Mouse (Mus musculus): ENCODE data around the gene Nradd. TPM values are rescaled to one million over a fixed set of nuclear protein-coding genes. Genes with fewer than 3 reads are reported as not detected.
A peak's percentile ranks its signal among the peaks of the same experiment; 100 is the strongest.

Gene Nradd
- polyA plus RNA-seq, 1 experiment from 2014 or later: 64.5 TPM

- no peak overlapping the region for H3K4me2 ChIP-seq (replicated peaks)
- no peaks in the 10 kb centered on the region for H3K4me1 ChIP-seq
- no peaks in the 10 kb centered on the region for H3K9me3 ChIP-seq
- H3K27me3 ChIP-seq: no peaks in the 10 kb centered on the region
- no peaks in the 10 kb centered on the region for H3K36me3 ChIP-seq
- no peak overlapping the region for H3K9ac ChIP-seq
- 83% methylated on average over 10 of the region's 10 CpGs for WGBS
- no peak for ATAC-seq (ENCODE audit: low FRiP score, low read depth)
- H3K4me3 ChIP-seq: no peak overlapping the region
- no peak overlapping the region for H3K27ac ChIP-seq
Observed at GRCm38 (mm10) chr9:110644295-110644694, 20.0 kb upstream of the Nradd start.

- no peak overlapping the region for H3K4me2 ChIP-seq (replicated peaks)
- H3K4me1 ChIP-seq: no peaks in the 10 kb centered on the region
- 57% methylated on average over 9 of the region's 9 CpGs for WGBS
- no peak for ATAC-seq (ENCODE audit: low FRiP score, low read depth)
- no peak overlapping the region for H3K9ac ChIP-seq
- no peaks in the 10 kb centered on the region for H3K36me3 ChIP-seq
- H3K27me3 ChIP-seq: no peaks in the 10 kb centered on the region
- H3K9me3 ChIP-seq: no peaks in the 10 kb centered on the region
- H3K4me3 ChIP-seq: no peak overlapping the region
- no peak overlapping the region for H3K27ac ChIP-seq
Observed at GRCm38 (mm10) chr9:110643787-110644186, 19.5 kb upstream of the Nradd start.

DNA sequence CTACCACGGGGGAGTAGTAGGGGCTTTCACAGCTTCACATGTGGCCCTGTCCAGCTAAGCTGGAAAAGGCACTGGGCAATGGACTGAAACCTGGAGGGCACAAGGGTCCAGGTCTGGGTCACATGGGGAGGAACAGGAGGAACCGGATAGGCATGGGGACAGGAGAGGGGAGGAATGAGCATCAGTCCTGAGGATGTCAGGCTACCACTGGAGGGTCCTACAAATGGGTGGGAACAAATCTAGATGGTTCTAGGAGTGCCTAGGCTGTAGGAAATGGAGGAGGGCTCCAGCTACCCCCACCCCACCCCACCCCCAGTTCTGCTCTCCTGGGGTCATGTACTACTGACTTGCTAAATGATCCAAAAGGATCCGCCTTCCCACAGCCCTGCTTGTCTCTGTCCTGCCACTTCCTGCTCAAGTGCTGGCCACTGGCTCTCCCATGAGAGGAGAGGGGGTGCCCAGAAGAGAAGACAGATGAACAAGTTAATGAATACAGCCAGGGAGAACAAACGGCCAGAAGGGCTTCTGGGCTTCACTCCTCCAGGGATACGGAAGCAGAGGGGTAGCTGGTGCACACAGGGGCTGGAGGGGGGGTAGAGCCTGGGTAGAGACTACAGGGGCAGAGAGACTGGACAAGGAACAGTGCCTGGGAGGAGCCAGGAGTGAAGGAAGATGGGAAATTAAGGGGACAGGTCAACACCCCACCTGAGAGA lies 18.7 kb upstream of the Nradd start:
- no peak overlapping the region for H3K4me3 ChIP-seq
- 47% methylated on average over 5 of the region's 5 CpGs for WGBS
- H3K9ac ChIP-seq: no peak overlapping the region
- H3K9me3 ChIP-seq: no peaks in the 10 kb centered on the region
- no peak overlapping the region for H3K4me2 ChIP-seq (replicated peaks)
- no peaks in the 10 kb centered on the region for H3K4me1 ChIP-seq
- H3K36me3 ChIP-seq: no peaks in the 10 kb centered on the region
- H3K27me3 ChIP-seq: no peaks in the 10 kb centered on the region
- H3K27ac ChIP-seq: no peak overlapping the region
- ATAC-seq (ENCODE audit: low FRiP score, low read depth): no peak

DNA sequence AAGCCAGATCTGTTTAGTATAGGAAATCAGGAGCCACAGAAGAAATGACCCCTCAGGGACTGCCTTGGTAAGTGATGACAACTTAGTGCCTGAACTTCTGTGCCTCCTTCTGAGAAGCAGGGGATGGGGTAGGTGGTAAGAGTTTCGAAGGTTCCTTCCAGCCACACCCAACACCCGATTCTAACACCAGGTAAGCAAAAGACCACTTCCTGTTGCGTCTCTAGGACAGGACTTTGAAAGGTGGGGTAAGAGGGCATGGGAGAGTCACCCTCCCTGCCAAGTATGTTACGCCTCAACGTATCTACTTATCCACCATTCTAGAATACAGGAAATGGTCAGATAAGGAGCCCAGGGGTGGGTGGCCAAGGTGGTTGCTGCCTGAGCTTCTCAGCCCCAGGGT lies 16.8 kb upstream of the Nradd start:
- Histone ChIP-seq H3K36me3 (no peaks in the 10 kb centered on the region), H3K4me3 (no peak overlapping the region), H3K9me3 (no peaks in the 10 kb centered on the region), H3K27me3 (peaks cover 5% of the 10 kb centered on the region; the same call in 1 of the 2 replicates), H3K4me2 (replicated peaks) (no peak overlapping the region), H3K4me1 (no peaks in the 10 kb centered on the region), H3K27ac (no peak overlapping the region), H3K9ac (no peak overlapping the region)
- ATAC-seq (ENCODE audit: low FRiP score, low read depth): no peak
- 81% methylated on average over 5 of the region's 5 CpGs for WGBS

DNA sequence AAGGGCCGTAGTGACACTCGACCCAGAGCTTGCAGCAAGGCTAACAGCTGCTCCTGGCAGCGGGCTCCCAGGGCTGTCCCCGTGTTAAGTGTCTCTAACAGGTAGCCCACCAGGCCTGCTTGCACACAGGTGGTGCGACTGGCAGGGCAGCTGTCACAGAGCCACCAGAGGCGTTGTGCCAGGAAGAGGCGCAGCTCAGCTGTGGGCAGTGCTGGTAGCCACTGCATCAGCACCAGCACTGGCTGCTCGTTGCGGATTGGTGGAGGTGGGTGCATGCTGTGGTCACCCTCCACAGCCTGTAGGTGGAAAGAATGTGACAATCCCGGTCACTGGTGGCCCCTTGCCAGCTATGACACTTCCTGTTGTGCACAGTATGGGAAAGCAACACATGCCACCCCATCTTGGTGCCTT lies 14.4 kb upstream of the Nradd start:
- H3K4me1 ChIP-seq: 0 out of 2 replicates have a peak, but pooled peaks cover 3% of the 10 kb centered on the region
- no peak overlapping the region for H3K27ac ChIP-seq
- 76% methylated on average over 10 of the region's 10 CpGs for WGBS
- H3K36me3 ChIP-seq: no peaks in the 10 kb centered on the region
- H3K4me2 ChIP-seq (replicated peaks): no peak overlapping the region
- H3K27me3 ChIP-seq: peaks cover 26% of the 10 kb centered on the region
- no peaks in the 10 kb centered on the region for H3K9me3 ChIP-seq
- H3K4me3 ChIP-seq: no peak overlapping the region
- no peak for ATAC-seq (ENCODE audit: low FRiP score, low read depth)
- H3K9ac ChIP-seq: no peak overlapping the region

GRCm38 (mm10) chr9:110635225-110635624 lies 11.0 kb upstream of the Nradd start:
- Histone ChIP-seq H3K36me3 (no peaks in the 10 kb centered on the region), H3K27me3 (peaks cover 60% of the 10 kb centered on the region), H3K4me3 (no peak overlapping the region), H3K27ac (no peak overlapping the region), H3K4me2 (replicated peaks) (peak overlapping the region; percentile 23; the same call in 1 of the 2 replicates), H3K9me3 (no peaks in the 10 kb centered on the region), H3K9ac (no peak overlapping the region), H3K4me1 (0 out of 2 replicates have a peak, but pooled peaks cover 11% of the 10 kb centered on the region)
- no peak for ATAC-seq (ENCODE audit: low FRiP score, low read depth)
- WGBS: 9% methylated on average over 19 of the region's 19 CpGs

DNA sequence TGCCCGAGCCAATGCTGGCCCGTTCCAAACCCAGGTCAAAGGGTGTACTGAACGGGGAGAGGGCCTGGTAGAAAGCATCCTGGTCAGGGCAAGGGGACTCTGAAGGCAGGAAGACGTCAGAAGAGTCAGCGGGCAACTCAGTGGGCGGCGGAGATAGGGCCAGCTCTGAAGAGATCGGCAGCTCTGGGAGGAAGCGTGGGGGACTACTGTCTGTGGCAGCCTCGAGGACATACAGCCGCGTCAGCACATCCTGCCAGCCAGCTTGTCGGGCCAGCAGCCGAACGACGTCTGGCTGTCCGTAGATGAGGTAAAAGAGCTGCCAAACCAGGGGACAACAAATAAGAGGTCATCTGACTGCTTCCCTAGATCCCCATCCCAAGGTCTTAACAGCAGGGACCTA lies 9.6 kb upstream of the Nradd start:
- Histone ChIP-seq H3K4me1 (0 out of 2 replicates have a peak, but pooled peaks cover 11% of the 10 kb centered on the region), H3K36me3 (no peaks in the 10 kb centered on the region), H3K4me2 (replicated peaks) (no peak overlapping the region), H3K27ac (no peak overlapping the region), H3K9ac (no peak overlapping the region), H3K4me3 (no peak overlapping the region), H3K27me3 (peaks cover 65% of the 10 kb centered on the region), H3K9me3 (no peaks in the 10 kb centered on the region)
- 76% methylated on average over 17 of the region's 17 CpGs for WGBS
- no peak for ATAC-seq (ENCODE audit: low FRiP score, low read depth)

DNA sequence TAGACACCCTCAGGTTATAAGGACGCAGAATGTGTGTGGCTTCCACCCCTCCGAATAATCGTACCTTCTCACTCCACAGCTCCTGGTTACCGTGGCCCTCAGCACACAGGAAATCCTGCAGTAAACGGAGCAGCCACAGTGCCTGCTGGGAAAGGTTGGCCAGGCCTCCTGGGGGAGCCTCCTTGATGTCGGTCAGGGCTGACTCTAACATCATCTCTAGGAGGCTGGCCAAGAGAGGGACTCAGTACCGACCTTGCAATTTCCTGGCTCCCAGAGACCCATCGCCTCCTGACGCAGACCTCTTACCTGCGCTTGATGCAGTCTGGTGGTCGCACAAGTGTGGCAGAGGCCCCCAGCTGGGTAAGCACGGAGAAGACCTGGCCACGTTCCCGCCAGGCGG lies 8.4 kb upstream of the Nradd start:
- H3K4me3 ChIP-seq: no peak overlapping the region
- WGBS: 77% methylated on average over 15 of the region's 15 CpGs
- peaks cover 65% of the 10 kb centered on the region for H3K27me3 ChIP-seq
- no peak overlapping the region for H3K27ac ChIP-seq
- H3K4me2 ChIP-seq (replicated peaks): no peak overlapping the region
- no peak for ATAC-seq (ENCODE audit: low FRiP score, low read depth)
- no peaks in the 10 kb centered on the region for H3K9me3 ChIP-seq
- H3K4me1 ChIP-seq: 0 out of 2 replicates have a peak, but pooled peaks cover 11% of the 10 kb centered on the region
- H3K9ac ChIP-seq: no peak overlapping the region
- no peaks in the 10 kb centered on the region for H3K36me3 ChIP-seq

GRCm38 (mm10) chr9:110631651-110632275 lies 7.5 kb upstream of the Nradd start:
- H3K4me2 ChIP-seq (replicated peaks): peak overlapping the region; percentile 63
- H3K4me3 ChIP-seq: peak overlapping the region; percentile 35
- H3K36me3 ChIP-seq: no peaks in the 10 kb centered on the region
- 0 out of 2 replicates have a peak, but pooled peaks cover 11% of the 10 kb centered on the region for H3K4me1 ChIP-seq
- no peaks in the 10 kb centered on the region for H3K9me3 ChIP-seq
- H3K27ac ChIP-seq: no peak overlapping the region
- ATAC-seq (ENCODE audit: low FRiP score, low read depth): no peak; the same call in 1 of the 2 replicates
- H3K9ac ChIP-seq: no peak overlapping the region
- H3K27me3 ChIP-seq: peaks cover 65% of the 10 kb centered on the region
- WGBS: 8% methylated on average over 30 of the region's 30 CpGs

DNA sequence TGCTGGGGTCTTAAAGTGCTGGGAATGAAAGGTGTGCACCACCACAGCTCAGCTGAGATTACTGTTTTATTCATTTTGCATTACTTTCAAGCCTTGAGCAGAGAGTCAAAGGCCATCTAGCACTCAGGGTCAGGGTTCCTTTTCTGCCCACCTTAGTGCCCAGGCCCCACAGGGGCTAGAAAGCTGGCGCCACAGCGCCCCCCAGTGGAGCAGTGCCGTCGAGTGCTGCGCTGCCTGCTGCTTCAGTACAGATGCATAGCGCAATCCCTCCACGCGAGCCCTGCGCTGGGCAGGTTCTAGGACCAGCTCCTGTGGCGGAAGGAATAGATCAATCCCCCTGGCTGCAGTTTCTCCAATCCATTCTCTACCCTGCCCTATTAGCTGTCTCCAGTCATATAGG lies 6.9 kb upstream of the Nradd start:
- 14% methylated on average over 10 of the region's 10 CpGs for WGBS
- H3K4me1 ChIP-seq: 0 out of 2 replicates have a peak, but pooled peaks cover 11% of the 10 kb centered on the region
- H3K4me2 ChIP-seq (replicated peaks): peak overlapping the region; percentile 63
- no peaks in the 10 kb centered on the region for H3K36me3 ChIP-seq
- ATAC-seq (ENCODE audit: low FRiP score, low read depth): no peak
- H3K9me3 ChIP-seq: no peaks in the 10 kb centered on the region
- no peak overlapping the region for H3K27ac ChIP-seq
- H3K9ac ChIP-seq: peak overlapping the region; percentile 39; the same call in 1 of the 2 replicates
- peak overlapping the region; percentile 35 for H3K4me3 ChIP-seq
- peaks cover 62% of the 10 kb centered on the region for H3K27me3 ChIP-seq

DNA sequence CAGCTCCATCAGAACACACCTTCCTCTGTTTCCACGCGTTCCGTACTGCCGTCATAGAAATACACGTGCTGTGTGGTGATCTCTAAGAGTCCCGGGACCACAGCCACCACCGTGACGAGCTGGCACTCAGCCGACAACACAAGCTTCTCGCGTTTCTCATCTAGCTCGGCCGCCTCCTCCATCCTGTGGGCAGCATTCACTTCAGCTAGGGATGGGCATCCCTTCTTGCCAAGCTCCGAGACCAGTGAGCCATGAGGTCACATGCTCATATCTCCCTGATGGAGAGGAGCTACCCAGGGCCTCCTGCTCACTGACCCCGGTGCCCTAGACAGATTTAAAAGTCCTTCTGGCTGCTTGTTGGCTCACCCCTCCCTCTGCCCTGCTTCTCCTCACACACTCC lies 5.9 kb upstream of the Nradd start:
- Histone ChIP-seq H3K27ac (no peak overlapping the region), H3K4me3 (no peak overlapping the region), H3K27me3 (peaks cover 55% of the 10 kb centered on the region), H3K4me2 (replicated peaks) (no peak overlapping the region), H3K9ac (no peak overlapping the region), H3K36me3 (no peaks in the 10 kb centered on the region), H3K4me1 (peaks cover 16% of the 10 kb centered on the region; the same call in 1 of the 2 replicates), H3K9me3 (no peaks in the 10 kb centered on the region)
- no peak for ATAC-seq (ENCODE audit: low FRiP score, low read depth)
- 88% methylated on average over 15 of the region's 15 CpGs for WGBS

GRCm38 (mm10) chr9:110625350-110625908 lies 1.2 kb upstream of the Nradd start:
- H3K27me3 ChIP-seq: peaks cover 8% of the 10 kb centered on the region
- no peak for ATAC-seq (ENCODE audit: low FRiP score, low read depth)
- H3K4me3 ChIP-seq: peak overlapping the region; percentile 60
- 62% methylated on average over 11 of the region's 11 CpGs for WGBS
- peak overlapping the region; percentile 76 for H3K9ac ChIP-seq
- peaks cover 24% of the 10 kb centered on the region for H3K4me1 ChIP-seq
- 0 out of 2 replicates have a peak overlapping the region, but pooled peaks have one; percentile 89 for H3K27ac ChIP-seq
- H3K9me3 ChIP-seq: no peaks in the 10 kb centered on the region
- peaks cover 26% of the 10 kb centered on the region for H3K36me3 ChIP-seq
- H3K4me2 ChIP-seq (replicated peaks): peak overlapping the region; percentile 93
